Mouse (Mus musculus) hindbrain, embryonic 14.5 days (tissue): ENCODE measurements around the gene Gm21988. TPM values are rescaled to one million over a fixed set of nuclear protein-coding genes. Genes with fewer than 3 reads are reported as not detected.

Experiments
- ATAC-seq: fragments of 200-750 bp; cut with Nextera tagmentation; 2 replicates; pipeline ENCODE4 v1.8.0; 2017; ENCODE audit warnings: moderate number of reproducible peaks, mild to moderate bottlenecking, moderate TSS enrichment, moderate library complexity; ENCODE audit not compliant: low FRiP score
- DNase-seq: peaks from one replicate; pipeline ENCODE4 v3.0.0-alpha.2; 2015; ENCODE audit warnings: low spot score
- H3K27ac ChIP-seq: fragments of 300-500 bp; sonication (generic); 2 replicates; pipeline ENCODE4 v1.5.1; 2014; ENCODE audit warnings: mild to moderate bottlenecking, moderate library complexity
- H3K27me3 ChIP-seq: fragments of 300-500 bp; sonication (generic); 2 replicates; pipeline ENCODE4 v1.6.1; 2014; ENCODE audit warnings: mild to moderate bottlenecking, low read length, mixed read lengths; ENCODE audit not compliant: control insufficient read depth, insufficient read depth
- H3K36me3 ChIP-seq: fragments of 300-500 bp; sonication (generic); replicated peaks from 2 replicates; pipeline ENCODE4 v1.6.1; 2014; ENCODE audit not compliant: control insufficient read depth, insufficient read depth
- H3K4me1 ChIP-seq: fragments of 300-500 bp; sonication (generic); replicated peaks from 2 replicates; pipeline ENCODE4 v1.6.1; 2014; ENCODE audit warnings: antibody characterized with exemption, low read length, mixed read lengths; ENCODE audit not compliant: control insufficient read depth, insufficient read depth
- H3K4me2 ChIP-seq: fragments of 300-500 bp; sonication (generic); replicated peaks from 2 replicates; pipeline ENCODE4 v1.6.1; 2014; ENCODE audit warnings: mild to moderate bottlenecking, moderate library complexity
- H3K4me3 ChIP-seq: fragments of 300-500 bp; sonication (generic); replicated peaks from 2 replicates; pipeline ENCODE4 v1.5.1; 2014; ENCODE audit warnings: mild to moderate bottlenecking, low read length
- H3K9ac ChIP-seq: fragments of 300-500 bp; sonication (generic); 2 replicates; pipeline ENCODE4 v1.6.1; 2014
- H3K9me3 ChIP-seq: fragments of 300-500 bp; sonication (generic); 2 replicates; pipeline ENCODE4 v1.6.1; 2016; ENCODE audit warnings: low read length; ENCODE audit not compliant: control insufficient read depth
- WGBS: fragments of 180-500 bp; shearing (Covaris S2); extraction: QIAGEN DNeasy Blood & Tissue Kit; methylation state at CpG from one replicate; pipeline ENCODE4 v1.1.7; 2014; 5-methylcytosine and 5-hydroxymethylcytosine counted together
- polyA plus RNA-seq: library from polyadenylated mRNA; unstranded; fragments of >200 nt; fragmentation: Nextera tagmentation; extraction: Ambion mirVana; gene quantifications from 2 replicates; pipeline ENCODE4 v1.2.1, GENCODE M21; 2014

Gene Gm21988
- polyA plus RNA-seq, 1 experiment from 2014 or later: 15.9 TPM

- WGBS: 4% methylated on average over 18 of the region's 18 CpGs
- H3K27me3 ChIP-seq: peaks cover 48% of the 10 kb centered on the region
- H3K9me3 ChIP-seq: no peaks in the 10 kb centered on the region
- peak overlapping the region; percentile 32 for H3K4me3 ChIP-seq
- peaks cover 31% of the 10 kb centered on the region for H3K4me1 ChIP-seq
- DNase-seq: no peak
- peak overlapping the region; percentile 79 for H3K4me2 ChIP-seq
- no peak overlapping the region for H3K27ac ChIP-seq
- ATAC-seq: peak; percentile 18; the same call in 1 of the 2 replicates
- H3K36me3 ChIP-seq: peaks cover 16% of the 10 kb centered on the region
- 0 out of 2 replicates have a peak overlapping the region, but pooled peaks have one; percentile 39 for H3K9ac ChIP-seq
Measured at GRCm38 (mm10) chr11:70214856-70215209, 24.8 kb downstream of the Gm21988 start.

DNA sequence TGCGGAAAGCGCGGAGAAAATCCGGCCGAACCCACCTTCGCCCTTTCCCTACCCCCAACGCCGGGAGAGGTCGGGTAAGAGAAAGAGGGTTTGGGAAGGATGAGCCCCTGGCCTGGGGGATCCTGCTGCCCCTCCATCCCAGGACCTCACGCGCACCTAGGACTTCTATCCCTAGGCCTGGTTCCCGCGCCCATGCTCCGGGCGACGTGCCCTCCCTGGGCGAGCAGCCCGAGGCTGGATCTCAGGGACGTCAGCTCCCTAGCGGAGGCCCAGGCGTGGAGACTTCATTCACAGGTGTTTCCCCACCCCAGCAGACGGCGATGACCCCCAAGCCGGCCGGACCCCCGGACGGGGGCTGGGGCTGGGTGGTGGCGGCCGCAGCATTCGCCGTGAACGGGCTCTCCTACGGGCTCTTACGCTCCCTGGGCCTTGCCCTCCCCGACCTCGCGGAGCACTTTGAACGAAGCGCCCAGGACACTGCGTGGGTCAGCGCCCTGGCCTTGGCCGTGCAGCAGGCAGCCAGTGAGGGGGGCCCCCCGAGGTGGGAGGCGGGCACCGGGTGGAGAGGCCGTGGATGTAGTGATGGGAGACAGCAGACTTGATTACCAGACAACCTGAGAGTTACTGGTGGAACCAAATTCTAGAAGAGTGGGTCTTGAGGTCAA lies 25.3 kb downstream of the Gm21988 start:
- Histone ChIP-seq H3K9ac (peak overlapping the region; percentile 39), H3K4me3 (peak overlapping the region; percentile 32), H3K27me3 (peaks cover 48% of the 10 kb centered on the region), H3K27ac (no peak overlapping the region), H3K4me2 (peak overlapping the region; percentile 79), H3K9me3 (no peaks in the 10 kb centered on the region), H3K36me3 (peaks cover 16% of the 10 kb centered on the region), H3K4me1 (peaks cover 26% of the 10 kb centered on the region)
- ATAC-seq (peak; percentile 31), DNase-seq (no peak)
- under 1% methylated on average over 45 of the region's 46 CpGs for WGBS

DNA sequence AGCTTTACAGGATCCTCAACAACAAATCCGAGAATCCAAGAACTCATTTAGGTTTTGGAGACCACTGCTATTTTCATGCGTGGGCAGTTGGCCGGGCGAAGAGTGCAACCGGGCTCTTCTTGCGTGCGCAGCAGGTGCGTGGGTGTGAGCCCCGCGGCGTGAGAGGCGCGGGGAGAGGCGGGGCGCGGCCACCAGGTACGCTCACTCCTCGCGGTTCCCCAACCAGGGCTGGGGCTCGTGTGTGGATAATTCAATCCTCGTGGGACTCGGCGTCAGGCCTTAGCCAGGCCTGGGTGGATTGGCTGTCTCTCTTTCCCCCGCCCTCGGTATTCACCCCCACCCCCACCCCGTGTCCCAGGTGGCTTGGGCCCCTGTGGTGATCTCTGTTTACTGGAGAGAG lies 25.9 kb downstream of the Gm21988 start:
- no peak; the same call in 1 of the 2 replicates for ATAC-seq
- Histone ChIP-seq H3K9ac (peak overlapping the region; percentile 39), H3K27me3 (peaks cover 48% of the 10 kb centered on the region), H3K4me1 (peaks cover 20% of the 10 kb centered on the region), H3K4me3 (peak overlapping the region; percentile 32), H3K4me2 (peak overlapping the region; percentile 79), H3K27ac (no peak overlapping the region), H3K36me3 (peaks cover 16% of the 10 kb centered on the region), H3K9me3 (no peaks in the 10 kb centered on the region)
- WGBS: 5% methylated on average over 25 of the region's 26 CpGs
- no peak for DNase-seq

- Histone ChIP-seq H3K36me3 (peaks cover 15% of the 10 kb centered on the region), H3K4me1 (peaks cover 16% of the 10 kb centered on the region), H3K4me2 (peak overlapping the region; percentile 79; the same call in 1 of the 2 replicates), H3K4me3 (no peak overlapping the region), H3K27ac (no peak overlapping the region), H3K9me3 (no peaks in the 10 kb centered on the region), H3K27me3 (peaks cover 48% of the 10 kb centered on the region), H3K9ac (no peak overlapping the region)
- DNase-seq: peak; percentile 83
- ATAC-seq: no peak
- 10% methylated on average over 9 of the region's 9 CpGs for WGBS
Measured at GRCm38 (mm10) chr11:70212896-70213295, 26.7 kb downstream of the Gm21988 start.

DNA sequence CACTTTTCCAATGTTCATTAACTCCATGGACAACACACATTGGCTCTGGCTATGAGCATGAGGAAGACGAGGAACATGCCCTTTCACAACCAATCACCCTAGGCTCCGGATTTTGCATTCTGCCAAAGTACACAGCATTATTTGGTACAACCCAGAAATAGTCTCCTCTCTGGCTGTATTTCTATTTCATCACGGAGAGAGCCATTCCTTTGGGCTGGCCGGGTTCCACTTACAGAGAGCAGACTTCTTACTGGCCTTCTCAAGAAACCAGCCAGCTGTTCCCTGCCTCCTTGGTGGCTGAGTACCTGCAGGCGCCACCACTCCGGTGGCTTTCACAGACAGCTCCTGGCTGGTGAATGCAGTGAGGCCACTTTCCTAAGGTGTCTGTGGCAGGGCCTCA lies 27.2 kb downstream of the Gm21988 start, which contains the start of gene Slc16a11:
TSS of gene Slc16a11 (plus strand) at position 330 of the 400 bp plus-strand sequence.
- H3K27ac ChIP-seq: no peak within 1 kb of the TSS
- ATAC-seq: no peak
- DNase-seq: no peak
- 66% methylated on average over 6 of the region's 6 CpGs for WGBS
- peaks cover 16% of the 10 kb centered on the region for H3K4me1 ChIP-seq
- peaks cover 48% of the 10 kb centered on the region for H3K27me3 ChIP-seq
- peak within 1 kb of the TSS; percentile 32 for H3K4me3 ChIP-seq
- H3K36me3 ChIP-seq: peaks cover 11% of the 10 kb centered on the region
- H3K9me3 ChIP-seq: no peaks in the 10 kb centered on the region
- peak within 1 kb of the TSS; percentile 39 for H3K9ac ChIP-seq
- H3K4me2 ChIP-seq: peak within 1 kb of the TSS; percentile 79

DNA sequence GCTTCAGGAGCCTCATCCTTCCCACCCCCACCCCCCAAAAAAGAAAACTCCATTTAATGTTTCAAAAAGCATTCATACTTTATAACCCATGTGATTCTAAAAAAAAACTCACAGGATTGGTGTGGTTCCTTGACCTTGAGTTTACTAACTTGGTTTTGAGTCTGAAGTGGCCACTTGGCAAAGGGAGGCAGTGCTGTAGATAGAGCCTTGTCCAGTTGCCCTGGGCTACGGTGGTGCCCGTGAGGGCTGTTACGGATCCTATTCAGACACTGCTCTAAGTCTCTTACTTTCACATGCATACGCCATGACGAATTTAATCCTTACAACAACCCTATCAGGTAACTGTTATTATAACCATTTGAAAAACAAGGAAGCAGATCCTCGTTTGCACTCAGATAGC lies 27.7 kb downstream of the Gm21988 start:
- Histone ChIP-seq H3K4me3 (no peak overlapping the region), H3K27ac (no peak overlapping the region), H3K4me2 (no peak overlapping the region), H3K9me3 (no peaks in the 10 kb centered on the region), H3K4me1 (peaks cover 16% of the 10 kb centered on the region), H3K27me3 (peaks cover 46% of the 10 kb centered on the region), H3K9ac (no peak overlapping the region), H3K36me3 (peaks cover 6% of the 10 kb centered on the region)
- WGBS: 80% methylated on average over 6 of the region's 6 CpGs
- ATAC-seq (no peak), DNase-seq (no peak)

DNA sequence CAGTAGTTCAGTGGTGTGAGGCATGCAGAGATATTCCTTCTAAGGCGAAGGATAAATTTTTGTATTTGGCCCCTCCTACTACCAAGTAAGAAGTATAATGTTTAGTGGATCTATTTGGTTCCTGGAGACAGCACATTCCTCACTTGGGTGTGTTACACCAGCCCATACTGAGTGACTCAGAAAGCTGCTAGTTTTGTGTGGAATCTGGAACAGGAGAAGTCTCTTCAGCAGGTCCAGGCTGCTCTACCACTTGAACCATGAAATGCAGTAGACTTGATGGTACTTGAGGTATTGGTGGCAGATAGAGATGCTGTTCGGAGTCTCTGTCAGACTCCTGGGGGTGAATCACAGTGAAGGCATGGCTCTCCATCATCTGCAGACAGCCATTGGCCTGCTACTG lies 28.9 kb downstream of the Gm21988 start:
- Histone ChIP-seq H3K4me1 (peaks cover 16% of the 10 kb centered on the region), H3K27ac (no peak overlapping the region), H3K4me2 (no peak overlapping the region), H3K36me3 (no peaks in the 10 kb centered on the region), H3K27me3 (peaks cover 33% of the 10 kb centered on the region), H3K4me3 (no peak overlapping the region), H3K9me3 (no peaks in the 10 kb centered on the region), H3K9ac (no peak overlapping the region)
- ATAC-seq: no peak
- 95% methylated on average over 2 of the region's 2 CpGs for WGBS
- no peak for DNase-seq

GRCm38 (mm10) chr11:70208778-70209388 lies 30.7 kb downstream of the Gm21988 start:
- H3K27me3 ChIP-seq: peaks cover 15% of the 10 kb centered on the region; the same call in 1 of the 2 replicates
- peaks cover 4% of the 10 kb centered on the region for H3K4me1 ChIP-seq
- DNase-seq: no peak
- 79% methylated on average over 5 of the region's 5 CpGs for WGBS
- no peaks in the 10 kb centered on the region for H3K36me3 ChIP-seq
- no peak overlapping the region for H3K4me2 ChIP-seq
- no peak for ATAC-seq
- H3K4me3 ChIP-seq: no peak overlapping the region
- H3K9ac ChIP-seq: no peak overlapping the region
- no peaks in the 10 kb centered on the region for H3K9me3 ChIP-seq
- no peak overlapping the region for H3K27ac ChIP-seq

- no peaks in the 10 kb centered on the region for H3K36me3 ChIP-seq
- H3K9ac ChIP-seq: no peak overlapping the region
- no peaks in the 10 kb centered on the region for H3K4me1 ChIP-seq
- no peak overlapping the region for H3K4me2 ChIP-seq
- H3K27me3 ChIP-seq: peaks cover 5% of the 10 kb centered on the region; the same call in 1 of the 2 replicates
- DNase-seq (no peak), ATAC-seq (no peak)
- 92% methylated on average over 7 of the region's 7 CpGs for WGBS
- H3K27ac ChIP-seq: no peak overlapping the region
- H3K9me3 ChIP-seq: no peaks in the 10 kb centered on the region
- no peak overlapping the region for H3K4me3 ChIP-seq
Measured at GRCm38 (mm10) chr11:70207283-70207682, 32.3 kb downstream of the Gm21988 start.
